Mouse (Mus musculus) Patski (cell line): Measurements from ENCODE around the gene Pnpla2. TPM values are rescaled to one million over a fixed set of nuclear protein-coding genes. Genes with fewer than 3 reads are reported as not detected.
"Not testable (repeated sequence)": the region's sequence is repeated elsewhere in the genome, so short reads cannot be mapped to it uniquely, and the experiment has no call there.

Experiments
- ATAC-seq: fragments of 100-300 bp; one replicate; pipeline ENCODE4 v1.8.0; 2021
- CTCF ChIA-PET: fragments of 350-600 bp; sonication (Branson Sonifier 250); formaldehyde crosslinking; loops from one replicate; lab custom pipeline; 2022; ENCODE audit warnings: inconsistent platforms; lab: Charles Lee
- POLR2A ChIA-PET: fragments of 350-600 bp; sonication (Branson Sonifier 250); formaldehyde crosslinking; loops from one replicate; lab custom pipeline; 2022; ENCODE audit warnings: antibody characterized with exemption, inconsistent platforms; lab: Charles Lee
- DNase-seq: peaks from one replicate; pipeline ENCODE4 v3.0.0-alpha.2; 2011; ENCODE audit warnings: low read depth, low spot score
- H3K27me3 ChIP-seq: fragments of 371-371 bp; one replicate; pipeline ENCODE4 v1.5.1; 2021
- CTCF ChIP-seq: fragments of 100-300 bp; IDR thresholded peaks from one replicate; pipeline ENCODE4 v1.5.1; 2021
- in situ Hi-C: fragments of 300-500 bp; cut with MboI; formaldehyde crosslinking; loops from 3 replicates; pipeline ENCODE4 v1.11.1; 2018; ENCODE audit warnings: low pct_unique_long_range_greater_than_20kb, mixed read lengths
- polyA plus RNA-seq: library from polyadenylated mRNA; unstranded; gene quantifications from one replicate; pipeline ENCODE4 v1.2.3, GENCODE M21; 2021

Pnpla2 gene
- 90.7 TPM for polyA plus RNA-seq

- ATAC-seq (peak; percentile 77), DNase-seq (no peak)
- H3K27me3 ChIP-seq: no peaks in the 10 kb centered on the region
- no peak for TF ChIP-seq CTCF
- ChIA-PET POLR2A (interaction anchor here (0.9 to 6.5 kb wide), 4 partner anchors 13 to 25 kb away, joined by 3 to 47 read pairs (median 4); partner anchors contain the start of gene Cd151), CTCF (interaction anchor here (1.1 to 1.3 kb wide), 2 partner anchors 14 to 17 kb away, joined by 3 read pairs; no protein-coding TSS in a partner anchor)
- in situ Hi-C loops: loop anchor here (5.0 to 25.0 kb wide), 2 partner anchors 43 to 932 kb away; partner anchors contain the start of genes Ctsd, Gatd1 and Gm49369
Measured at GRCm38 (mm10) chr7:141454967-141455551, at the start of gene Pnpla2. Gene Pnpla2 (plus strand): TSS chr7:141455198.

DNA sequence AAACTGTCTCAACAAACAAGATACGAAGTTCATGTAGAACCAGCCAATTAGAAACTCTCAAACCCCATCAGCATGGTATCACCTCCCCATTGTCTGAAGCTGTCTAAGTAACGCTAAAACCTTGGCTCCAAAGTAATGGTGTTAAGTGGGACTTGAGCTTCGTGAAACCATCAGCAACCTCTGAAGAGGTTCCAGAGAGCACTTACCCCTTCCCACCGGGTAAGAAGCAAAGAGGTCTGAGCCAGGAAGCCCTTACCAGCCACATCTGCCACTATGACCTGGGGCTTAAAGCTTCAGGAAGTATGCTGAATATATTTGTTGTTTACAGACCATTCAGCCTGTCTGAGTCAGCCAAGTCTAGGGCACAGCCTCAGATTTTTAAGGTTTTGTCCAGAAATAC is 49.5 kb upstream of the Pnpla2 start:
- ChIA-PET POLR2A (interaction anchor here (0.6 kb wide), 1 partner anchor 12 kb away, joined by 4 read pairs; no protein-coding TSS in a partner anchor), CTCF (interaction anchor here (1.0 to 1.1 kb wide), 2 partner anchors 11 to 120 kb away, joined by 3 read pairs; no protein-coding TSS in a partner anchor)
- no peak for TF ChIP-seq CTCF
- ATAC-seq: no peak
- H3K27me3 ChIP-seq: no peaks in the 10 kb centered on the region
- in situ Hi-C loops: no loop called here
- no peak for DNase-seq

GRCm38 (mm10) chr7:141407670-141408069 is 47.3 kb upstream of the Pnpla2 start:
- in situ Hi-C loops, ATAC-seq, H3K27me3 ChIP-seq, DNase-seq: not testable (repeated sequence)
- ChIA-PET CTCF (interaction anchor here (1.1 to 1.7 kb wide), 2 partner anchors 41 to 118 kb away, joined by 3 to 5 read pairs; no protein-coding TSS in a partner anchor), POLR2A (interaction anchor here (0.7 to 1.0 kb wide), 3 partner anchors 13 to 287 kb away, joined by 5 to 6 read pairs (median 5); no protein-coding TSS in a partner anchor)

DNA sequence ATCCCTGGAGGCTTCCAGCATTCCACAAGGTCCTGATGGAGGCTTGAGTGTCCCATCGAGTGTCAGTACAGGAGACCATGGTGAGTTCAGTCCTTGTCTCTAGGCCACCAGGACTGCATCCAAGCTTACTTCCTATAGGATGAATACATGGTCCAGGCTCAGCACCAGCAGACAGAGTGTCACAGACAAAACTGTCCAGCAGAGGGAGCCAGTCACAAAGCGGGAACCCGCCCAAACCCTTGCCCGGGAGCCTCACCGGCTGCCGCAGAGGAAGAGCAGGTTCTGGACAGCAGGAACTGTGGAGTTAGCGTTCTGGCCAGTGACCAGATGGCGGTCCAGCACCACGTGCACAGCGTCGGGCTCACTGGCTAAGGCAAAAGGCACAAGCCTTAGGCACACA is 46.2 kb upstream of the Pnpla2 start:
- in situ Hi-C loops: no loop called here
- no peak for TF ChIP-seq CTCF
- DNase-seq (peak; percentile 41), ATAC-seq (peak; percentile 41)
- ChIA-PET CTCF (interaction anchor here (0.8 to 2.2 kb wide), 8 partner anchors 14 to 117 kb away, joined by 3 to 10 read pairs (median 5); partner anchors contain the start of genes Slc25a22 and Taldo1), POLR2A (interaction anchor here (0.6 to 1.4 kb wide), 6 partner anchors 14 to 444 kb away, joined by 3 to 6 read pairs (median 4); partner anchors contain the start of gene Slc25a22)
- no peaks in the 10 kb centered on the region for H3K27me3 ChIP-seq

DNA sequence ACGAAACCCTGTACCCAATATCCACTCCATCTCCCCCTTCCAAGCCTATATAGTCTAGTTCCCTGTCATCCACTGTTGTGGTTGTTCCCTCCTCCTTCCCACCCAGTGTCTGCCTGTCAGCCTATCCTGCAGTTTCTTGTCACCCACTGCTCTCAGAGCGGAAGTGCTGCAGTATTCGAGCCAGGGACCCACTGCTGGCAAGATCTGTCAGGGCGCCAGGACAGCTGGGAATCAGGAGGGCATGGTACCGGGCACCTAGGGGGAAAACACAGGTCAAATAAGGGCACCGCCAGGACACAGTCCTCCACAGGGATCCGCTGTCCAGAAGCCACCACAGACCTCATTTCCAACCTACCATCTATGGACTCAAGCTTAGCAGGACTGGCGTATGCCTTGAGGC is 44.4 kb upstream of the Pnpla2 start:
- ATAC-seq (no peak), DNase-seq (no peak)
- POLR2A ChIA-PET: no interaction called here
- CTCF ChIA-PET: interaction anchor here (2.2 to 2.9 kb wide), 2 partner anchors 28 to 29 kb away, joined by 10 to 13 read pairs; partner anchors contain the start of gene Slc25a22
- no peaks in the 10 kb centered on the region for H3K27me3 ChIP-seq
- in situ Hi-C loops: loop anchor here (5.0 kb wide), 2 partner anchors 42 to 117 kb away; no protein-coding TSS in a partner anchor
- TF ChIP-seq CTCF: no peak

GRCm38 (mm10) chr7:141411667-141412066 is 43.3 kb upstream of the Pnpla2 start:
- ATAC-seq: no peak
- no peaks in the 10 kb centered on the region for H3K27me3 ChIP-seq
- ChIA-PET CTCF (interaction anchor here (1.0 to 2.9 kb wide), 4 partner anchors 26 to 65 kb away, joined by 3 to 13 read pairs (median 8); partner anchors contain the start of gene Slc25a22), POLR2A (no interaction called here)
- in situ Hi-C loops: loop anchor here (5.0 kb wide), 2 partner anchors 41 to 116 kb away; no protein-coding TSS in a partner anchor
- no peak for DNase-seq
- no peak for TF ChIP-seq CTCF

- DNase-seq: no peak
- no peaks in the 10 kb centered on the region for H3K27me3 ChIP-seq
- ATAC-seq: no peak
- POLR2A ChIA-PET: interaction anchor here (0.8 to 1.9 kb wide), 3 partner anchors 23 to 55 kb away, joined by 3 to 4 read pairs (median 4); partner anchors contain the start of gene Slc25a22
- CTCF ChIA-PET: interaction anchor here (1.3 to 2.9 kb wide), 4 partner anchors 21 to 29 kb away, joined by 3 to 13 read pairs (median 8); partner anchors contain the start of gene Slc25a22
- no peak for TF ChIP-seq CTCF
- in situ Hi-C loops: loop anchor here (5.0 kb wide), 2 partner anchors 39 to 114 kb away; no protein-coding TSS in a partner anchor
Measured at GRCm38 (mm10) chr7:141413331-141413730, 41.7 kb upstream of the Pnpla2 start.

DNA sequence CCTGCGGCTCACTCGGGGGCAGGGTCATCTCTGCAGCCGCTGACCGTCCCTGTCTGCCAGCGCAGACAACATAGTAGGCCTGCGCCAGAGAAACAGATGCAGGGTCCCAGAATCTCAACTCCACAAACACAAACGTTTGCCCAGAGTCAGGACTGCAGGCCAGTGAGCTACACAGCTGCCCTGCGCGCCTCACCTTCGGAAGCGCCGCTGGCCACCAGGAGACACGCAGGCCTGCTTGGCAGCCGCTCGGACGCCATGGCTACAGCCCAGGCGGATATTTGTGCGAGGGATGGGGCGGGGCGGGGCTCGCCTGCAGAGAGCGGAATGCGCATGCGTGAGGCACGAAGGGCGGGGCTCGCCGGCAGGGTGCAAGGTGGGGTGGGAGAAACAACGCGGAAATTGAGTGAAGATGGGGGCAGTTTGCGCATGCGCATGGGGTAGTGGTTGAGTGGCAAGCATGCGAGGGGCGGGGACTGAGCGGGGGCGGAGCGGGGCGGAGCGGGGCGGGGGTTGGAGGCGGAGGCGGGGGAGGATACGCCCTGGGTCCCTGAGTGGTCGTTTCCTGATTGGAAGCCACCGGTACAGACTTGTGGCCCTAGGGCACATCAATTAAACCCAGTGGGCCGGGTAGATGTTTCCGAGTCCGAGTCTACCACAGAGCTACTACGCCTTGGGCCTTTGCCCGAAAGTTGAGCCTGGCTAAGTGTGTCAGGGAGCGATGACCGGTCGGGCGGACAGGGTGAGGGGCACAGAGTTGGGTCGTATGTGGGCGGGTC is 41.0 kb upstream of the Pnpla2 start, which contains the start of gene Gatd1:
Gene Gatd1, minus strand, starts transcription at position 328 of the 776 bp plus-strand sequence.
- TF ChIP-seq CTCF: no peak
- CTCF ChIA-PET: interaction anchor here (2.2 to 2.9 kb wide), 4 partner anchors 24 to 29 kb away, joined by 5 to 13 read pairs (median 8); partner anchors contain the start of gene Slc25a22
- in situ Hi-C loops: loop anchor here (5.0 kb wide), 2 partner anchors 38 to 113 kb away; no protein-coding TSS in a partner anchor
- DNase-seq (peak; percentile 87), ATAC-seq (peak; percentile 85)
- POLR2A ChIA-PET: interaction anchor here (0.7 to 1.9 kb wide), 5 partner anchors 22 to 62 kb away, joined by 3 to 4 read pairs (median 3); partner anchors contain the start of gene Slc25a22
- H3K27me3 ChIP-seq: no peaks in the 10 kb centered on the region

DNA sequence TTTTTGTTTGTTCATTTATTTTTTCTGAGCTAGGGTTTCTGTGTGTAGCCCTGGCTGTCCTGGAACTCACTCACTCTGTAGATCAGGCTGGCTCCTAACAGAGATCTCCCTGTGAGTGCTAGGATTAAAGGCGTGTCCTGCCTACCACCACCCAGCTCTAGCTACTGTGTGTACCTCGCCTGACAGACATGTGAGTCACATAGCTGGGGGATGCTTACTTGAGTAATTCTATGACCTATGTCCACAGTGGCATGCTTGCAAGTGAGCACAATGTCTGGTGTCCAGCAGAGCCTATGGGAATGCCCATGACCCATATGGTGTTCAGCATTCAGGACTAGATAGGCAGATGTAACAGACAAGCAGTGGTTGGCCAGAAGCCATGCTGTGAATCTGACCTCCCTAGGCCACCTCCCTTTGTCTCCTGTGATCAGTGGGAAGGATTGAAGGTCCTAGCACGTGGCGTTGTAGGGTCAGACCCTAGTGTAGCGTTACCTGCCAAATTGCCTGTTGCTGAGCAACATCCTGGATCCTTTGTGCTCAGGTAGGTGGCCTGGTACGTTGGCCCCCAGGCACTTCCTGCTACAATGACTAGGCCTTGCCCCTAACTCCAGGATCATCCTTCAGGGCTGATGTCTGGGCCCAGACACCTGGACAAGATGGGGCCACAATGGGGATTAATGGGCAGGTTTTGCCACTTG is 38.7 kb upstream of the Pnpla2 start:
- ATAC-seq (no peak), DNase-seq (no peak)
- POLR2A ChIA-PET: interaction anchor here (1.4 kb wide), 1 partner anchor 15 kb away, joined by 3 read pairs; no protein-coding TSS in a partner anchor
- in situ Hi-C loops: no loop called here
- TF ChIP-seq CTCF: no peak
- CTCF ChIA-PET: interaction anchor here (2.2 kb wide), 1 partner anchor 22 kb away, joined by 6 read pairs; the partner anchor contains the start of gene Slc25a22
- no peaks in the 10 kb centered on the region for H3K27me3 ChIP-seq
